Mouse (Mus musculus): ENCODE measurements around the gene Fmnl2. TPM values are rescaled to one million over a fixed set of nuclear protein-coding genes. Genes with fewer than 3 reads are reported as not detected.

The Fmnl2 gene
- polyA plus RNA-seq, 1 experiment, result 2.3 TPM

DNA sequence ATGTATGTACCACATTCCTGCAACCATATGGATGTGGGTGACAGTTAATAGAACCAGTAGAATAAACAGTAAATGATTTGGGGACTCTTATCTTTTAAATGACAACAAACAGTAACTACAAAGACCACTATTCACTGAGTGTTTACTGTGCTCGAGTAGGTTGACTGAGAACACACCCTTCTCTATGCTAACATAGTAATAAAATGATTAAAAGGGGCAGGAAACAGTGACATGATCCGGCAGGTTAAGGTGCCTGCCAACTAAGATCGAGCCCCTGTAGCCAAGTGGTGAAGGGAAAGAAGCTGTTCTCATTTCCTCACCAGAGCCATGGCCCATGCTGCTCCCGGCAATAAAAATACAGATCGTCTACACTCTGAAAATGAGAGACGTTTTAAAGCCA, 271.4 kb downstream of the Fmnl2 start:
- 85% methylated on average over 6 of the region's 6 CpGs for WGBS
- no peak overlapping the region for H3K4me3 ChIP-seq (ENCODE audit: extremely low read depth, insufficient read depth, insufficient read length)
- no peaks in the 10 kb centered on the region for H3K27me3 ChIP-seq (ENCODE audit: control insufficient read depth, insufficient read depth, low read length)
- TF ChIP-seq POLR2A (IDR thresholded peaks at IDR 0.05; ENCODE audit: low read depth, low read length), result no peak
- no peaks in the 10 kb centered on the region for H3K4me1 ChIP-seq (ENCODE audit: control insufficient read depth, insufficient read depth, insufficient read length)
- H3K36me3 ChIP-seq (ENCODE audit: control insufficient read depth, insufficient read depth, low read length), result no peaks in the 10 kb centered on the region
- no peak for DNase-seq (ENCODE audit: low read depth in 1 of 2, low spot score in 2 of 2)
- no peak overlapping the region for H3K27ac ChIP-seq (ENCODE audit: insufficient read depth, low read length)

DNA sequence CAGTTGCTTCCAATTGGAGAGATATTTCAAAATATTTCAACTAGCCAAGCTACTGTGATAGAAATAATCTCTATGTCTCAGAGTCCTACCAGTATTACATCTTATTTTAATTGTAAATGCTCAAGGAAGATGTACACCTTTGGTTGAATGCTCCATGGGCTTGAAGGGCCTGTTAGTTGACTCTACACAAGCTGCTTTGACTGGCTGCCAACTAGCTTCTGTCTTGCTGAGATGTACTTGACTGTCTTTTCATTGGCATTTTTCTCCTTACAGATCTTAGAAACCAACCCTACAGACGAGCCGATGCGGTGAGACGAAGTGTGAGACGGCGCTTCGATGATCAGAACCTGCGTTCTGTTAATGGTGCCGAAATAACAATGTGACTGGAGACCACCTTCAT, 273.9 kb downstream of the Fmnl2 start:
- no peaks in the 10 kb centered on the region for H3K36me3 ChIP-seq (ENCODE audit: control insufficient read depth, insufficient read depth, low read length)
- H3K27me3 ChIP-seq (ENCODE audit: control insufficient read depth, insufficient read depth, low read length), result no peaks in the 10 kb centered on the region
- WGBS, result 97% methylated on average over 9 of the region's 9 CpGs
- no peak for DNase-seq (ENCODE audit: low read depth in 1 of 2, low spot score in 2 of 2)
- TF ChIP-seq POLR2A (IDR thresholded peaks at IDR 0.05; ENCODE audit: low read depth, low read length) (no peak), CTCF (IDR thresholded peaks at IDR 0.05; ENCODE audit: extremely low read depth, insufficient read depth, insufficient read length, insufficient replicate concordance) (no peak)
- no peak overlapping the region for H3K4me3 ChIP-seq (ENCODE audit: extremely low read depth, insufficient read depth, insufficient read length)
- no peaks in the 10 kb centered on the region for H3K4me1 ChIP-seq (ENCODE audit: control insufficient read depth, insufficient read depth, insufficient read length)
- no peak overlapping the region for H3K27ac ChIP-seq (ENCODE audit: insufficient read depth, low read length)

- no peak for TF ChIP-seq POLR2A (IDR thresholded peaks at IDR 0.05; ENCODE audit: low read depth, low read length)
- H3K27ac ChIP-seq (ENCODE audit: insufficient read depth, low read length), result no peak overlapping the region
- no peaks in the 10 kb centered on the region for H3K27me3 ChIP-seq (ENCODE audit: control insufficient read depth, insufficient read depth, low read length)
- DNase-seq (ENCODE audit: low read depth in 1 of 2, low spot score in 2 of 2), result no peak
- peaks cover 28% of the 10 kb centered on the region for H3K36me3 ChIP-seq (ENCODE audit: control insufficient read depth, insufficient read depth, low read length)
- H3K4me1 ChIP-seq (ENCODE audit: control insufficient read depth, insufficient read depth, insufficient read length), result no peaks in the 10 kb centered on the region; the same call in 1 of the 2 replicates
- H3K4me3 ChIP-seq (ENCODE audit: extremely low read depth, insufficient read depth, insufficient read length), result no peak overlapping the region
Measured at GRCm38 (mm10) chr2:53146852-53147251, 289.2 kb downstream of the Fmnl2 start.

DNA sequence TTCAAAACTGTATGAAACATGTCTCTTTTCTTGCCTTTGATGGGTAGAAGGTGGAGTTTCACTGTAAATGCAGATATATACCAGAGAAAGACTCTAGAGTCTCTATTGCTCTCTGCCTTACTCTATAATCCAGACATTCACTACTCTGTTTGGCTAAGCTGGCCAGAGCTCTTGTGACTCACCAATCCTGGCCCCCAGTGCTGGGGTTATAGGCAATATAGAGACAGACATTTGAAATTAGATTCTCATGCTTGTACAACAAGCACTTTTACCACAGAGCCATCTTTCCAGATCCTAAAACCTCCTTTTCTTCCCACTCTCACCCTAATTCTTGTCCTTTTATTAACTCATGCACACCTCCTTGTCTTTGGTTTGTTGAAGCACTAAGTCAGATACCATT, 316.3 kb downstream of the Fmnl2 start:
- Histone ChIP-seq H3K4me1 (ENCODE audit: control insufficient read depth, insufficient read depth, insufficient read length) (no peaks in the 10 kb centered on the region), H3K27me3 (ENCODE audit: control insufficient read depth, insufficient read depth, low read length) (no peaks in the 10 kb centered on the region), H3K27ac (ENCODE audit: insufficient read depth, low read length) (no peak overlapping the region), H3K4me3 (ENCODE audit: extremely low read depth, insufficient read depth, insufficient read length) (no peak overlapping the region), H3K36me3 (ENCODE audit: control insufficient read depth, insufficient read depth, low read length) (peaks cover 12% of the 10 kb centered on the region)
- no peak for DNase-seq (ENCODE audit: low read depth in 1 of 2, low spot score in 2 of 2)
- TF ChIP-seq POLR2A (IDR thresholded peaks at IDR 0.05; ENCODE audit: low read depth, low read length) (no peak), CTCF (IDR thresholded peaks at IDR 0.05; ENCODE audit: extremely low read depth, insufficient read depth, insufficient read length, insufficient replicate concordance) (no peak)

DNA sequence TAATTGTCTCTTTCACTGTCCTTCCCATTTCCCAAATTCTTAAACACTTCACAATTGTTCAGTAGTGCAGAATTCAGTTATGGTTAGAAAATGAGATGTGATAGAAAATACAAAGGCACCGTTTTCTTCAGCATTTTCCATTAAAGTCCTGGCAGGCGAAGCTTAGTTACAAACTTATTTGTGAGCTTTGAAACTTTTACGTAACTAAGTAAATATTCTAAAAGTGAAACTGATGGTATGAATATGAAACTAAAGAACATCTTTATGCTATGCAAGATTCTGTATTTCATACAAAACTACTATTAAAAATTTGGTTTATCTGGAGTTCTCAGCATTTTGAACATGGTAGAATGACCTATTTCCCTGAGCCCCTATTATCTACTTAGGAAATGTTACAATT, 321.3 kb downstream of the Fmnl2 start:
- no peak overlapping the region for H3K27ac ChIP-seq (ENCODE audit: insufficient read depth, low read length)
- no peaks in the 10 kb centered on the region for H3K27me3 ChIP-seq (ENCODE audit: control insufficient read depth, insufficient read depth, low read length)
- 87% methylated on average over 3 of the region's 3 CpGs for WGBS
- peaks cover 8% of the 10 kb centered on the region for H3K36me3 ChIP-seq (ENCODE audit: control insufficient read depth, insufficient read depth, low read length)
- no peaks in the 10 kb centered on the region for H3K4me1 ChIP-seq (ENCODE audit: control insufficient read depth, insufficient read depth, insufficient read length)
- DNase-seq (ENCODE audit: low read depth in 1 of 2, low spot score in 2 of 2), result no peak
- TF ChIP-seq CTCF (IDR thresholded peaks at IDR 0.05; ENCODE audit: extremely low read depth, insufficient read depth, insufficient read length, insufficient replicate concordance) (no peak), POLR2A (IDR thresholded peaks at IDR 0.05; ENCODE audit: low read depth, low read length) (no peak)
- H3K4me3 ChIP-seq (ENCODE audit: extremely low read depth, insufficient read depth, insufficient read length), result no peak overlapping the region

DNA sequence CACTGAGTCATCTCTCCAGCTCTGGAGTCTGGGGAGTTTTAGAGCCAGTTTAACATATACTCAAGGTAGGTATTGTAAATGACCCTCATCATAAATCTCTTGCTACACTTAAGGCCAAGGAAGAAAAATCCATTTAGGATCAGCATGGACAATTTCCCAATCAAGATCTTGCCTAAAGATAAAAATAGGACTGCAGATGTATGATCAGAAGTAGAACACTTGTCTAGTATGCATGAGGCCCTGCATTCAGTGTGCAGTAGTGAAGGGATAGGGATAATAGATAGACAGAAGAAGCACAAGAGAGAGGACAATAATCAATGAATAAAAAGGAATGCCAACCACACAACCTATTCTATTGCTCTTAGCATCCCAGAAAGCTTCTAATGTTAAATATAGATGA, 322.2 kb downstream of the Fmnl2 start:
- H3K4me3 ChIP-seq (ENCODE audit: extremely low read depth, insufficient read depth, insufficient read length), result no peak overlapping the region
- no peaks in the 10 kb centered on the region; the same call in 1 of the 2 replicates for H3K4me1 ChIP-seq (ENCODE audit: control insufficient read depth, insufficient read depth, insufficient read length)
- no peak overlapping the region for H3K27ac ChIP-seq (ENCODE audit: insufficient read depth, low read length)
- no peaks in the 10 kb centered on the region for H3K27me3 ChIP-seq (ENCODE audit: control insufficient read depth, insufficient read depth, low read length)
- peaks cover 4% of the 10 kb centered on the region for H3K36me3 ChIP-seq (ENCODE audit: control insufficient read depth, insufficient read depth, low read length)
- TF ChIP-seq CTCF (IDR thresholded peaks at IDR 0.05; ENCODE audit: extremely low read depth, insufficient read depth, insufficient read length, insufficient replicate concordance), result no peak
- TF ChIP-seq POLR2A (IDR thresholded peaks at IDR 0.05; ENCODE audit: low read depth, low read length), result no peak
- DNase-seq (ENCODE audit: low read depth in 1 of 2, low spot score in 2 of 2), result no peak

Other genes with a start within 250 kb of the Fmnl2 start
- 0.06 and 0.11 TPM in 2 replicates for gene Cacnb4, start 181.0 kb upstream of the Fmnl2 start, polyA plus RNA-seq (2012; rRNA removed)
- 3.8 and 4.3 TPM in 2 replicates for gene Stam2, start 115.6 kb upstream of the Fmnl2 start, polyA plus RNA-seq (2012; rRNA removed)